Comparison of ENCODE assay signal across 8 mouse cellular contexts in the genomic region with DNA sequence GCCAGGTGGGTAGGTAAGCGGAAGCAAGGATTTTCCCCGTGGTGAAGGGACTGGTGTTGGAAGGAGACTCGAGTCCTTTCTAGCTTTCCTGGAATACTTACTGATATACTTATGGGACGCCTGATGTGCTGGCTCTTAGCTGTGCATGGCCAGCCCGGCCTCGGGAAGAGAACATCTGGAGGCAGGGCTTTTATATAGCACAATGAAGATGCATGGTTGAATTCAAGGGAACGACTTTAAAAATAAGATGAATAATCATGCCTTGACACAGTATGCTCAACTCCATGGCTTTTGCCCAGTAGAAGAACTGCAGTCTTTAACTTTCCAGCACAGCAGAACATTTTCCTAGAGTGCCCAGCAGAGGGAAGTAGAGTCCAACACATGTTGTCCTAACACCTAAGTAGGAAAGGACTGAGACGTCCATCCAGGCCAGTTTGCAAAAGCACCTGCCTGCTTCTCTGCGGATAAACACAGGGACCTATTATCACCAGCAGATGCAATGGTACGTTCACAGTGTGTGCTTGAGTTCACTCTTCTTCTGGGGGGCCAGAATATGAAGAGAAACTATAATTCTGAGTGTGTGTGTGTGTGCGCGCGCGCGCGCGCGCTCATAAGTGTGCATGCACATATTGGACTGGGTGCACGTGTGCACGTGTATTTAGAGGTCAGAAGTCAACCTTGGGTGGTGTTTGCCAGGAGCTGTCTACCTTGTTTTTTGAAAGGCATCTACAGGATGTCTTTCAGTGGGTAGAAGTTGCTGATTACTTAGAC. TPM values are rescaled to one million over a fixed set of nuclear protein-coding genes. Genes with fewer than 3 reads are reported as not detected.
DNase-seq lines count a peak whose midpoint lies in the region; ATAC-seq lines count a peak whose summit lies in the region.

No protein-coding gene starts in this region.

- no peaks in the 10 kb centered on the region for H3K9me3 ChIP-seq in forebrain, embryonic 11.5 days (ENCODE audit: control insufficient read depth, low read length)
- H3K9me3 ChIP-seq in neural tube, embryonic 15.5 days (replicated peaks) = no peaks in the 10 kb centered on the region

- H3K27ac ChIP-seq in forebrain, embryonic 11.5 days (ENCODE audit: low read depth, low read length) = no peak overlapping the region
- no peak overlapping the region for H3K27ac ChIP-seq in neural tube, embryonic 15.5 days (replicated peaks)

- no peaks in the 10 kb centered on the region for H3K4me1 ChIP-seq in forebrain, embryonic 11.5 days (replicated peaks; ENCODE audit: control insufficient read depth, insufficient read depth, low read length)
- H3K4me1 ChIP-seq in neural tube, embryonic 15.5 days = peaks cover 22% of the 10 kb centered on the region

- peak; percentile 50 for DNase-seq in MEL-GATA-1-ER (ENCODE audit: extremely low read depth, low read depth)
- DNase-seq in c-Kit-positive CD71-positive TER-119-negative erythroid progenitor cells, embryonic 14.5 days (ENCODE audit: low read depth) = peak; percentile 40
- DNase-seq in forebrain, embryonic 11.5 days (ENCODE audit: low spot score) = peak; percentile 63
- peak; percentile 45 to 74 for DNase-seq in heart, postnatal 14 days
- peak; percentile 58 to 72 for DNase-seq in kidney, postnatal 25 days
- peak; percentile 64 to 73 for DNase-seq in lung, adult 18-20 months
- DNase-seq in urinary bladder, postnatal 25 days (ENCODE audit: low spot score) = peak; percentile 33

- no peak overlapping the region for H3K4me3 ChIP-seq in forebrain, embryonic 11.5 days (ENCODE audit: low read depth, low read length)
- no peak overlapping the region for H3K4me3 ChIP-seq in neural tube, embryonic 15.5 days (replicated peaks)

- 76% methylated on average over 20 of the region's 20 CpGs for WGBS in forebrain, embryonic 11.5 days
- WGBS in neural tube, embryonic 15.5 days = 72% methylated on average over 20 of the region's 20 CpGs

- intact Hi-C loops in heart, postnatal 14 days (cut with DNase I) = loop anchor here (1.0 to 2.0 kb wide), 2 partner anchors 28 to 212 kb away; no protein-coding TSS in a partner anchor

- no peaks in the 10 kb centered on the region for H3K36me3 ChIP-seq in forebrain, embryonic 11.5 days (ENCODE audit: control insufficient read depth, insufficient read depth, low read length)
- no peaks in the 10 kb centered on the region for H3K36me3 ChIP-seq in neural tube, embryonic 15.5 days

- H3K27me3 ChIP-seq in forebrain, embryonic 11.5 days (ENCODE audit: control insufficient read depth, insufficient read depth, low read length) = no peaks in the 10 kb centered on the region
- H3K27me3 ChIP-seq in neural tube, embryonic 15.5 days (replicated peaks) = 0 out of 2 replicates have a peak, but pooled peaks cover 2% of the 10 kb centered on the region

- H3K9ac ChIP-seq in forebrain, embryonic 11.5 days (ENCODE audit: low read length) = no peak overlapping the region
- no peak overlapping the region for H3K9ac ChIP-seq in neural tube, embryonic 15.5 days (replicated peaks)

- H3K4me2 ChIP-seq in forebrain, embryonic 11.5 days (ENCODE audit: low read depth, low read length, severe bottlenecking) = no peak overlapping the region
- no peak overlapping the region for H3K4me2 ChIP-seq in neural tube, embryonic 15.5 days

- peak; percentile 66; the same call in 1 of the 2 replicates for ATAC-seq in forebrain, embryonic 11.5 days (replicated peaks; ENCODE audit: low FRiP score)
- ATAC-seq in neural tube, embryonic 15.5 days (ENCODE audit: low FRiP score) = peak; percentile 76

RNA-seq across cellular contexts. Expression of gene Echdc3, which starts 19.8 kb away (rescaled TPM):
- polyA plus RNA-seq in forebrain, embryonic 11.5 days (2014; fragmentation: Nextera tagmentation; extraction: Ambion mirVana) = 2.3 and 2.9 TPM in 2 replicates
- 10 to 100 TPM; 16.3 to 17.0 TPM for total RNA-seq in heart, postnatal 14 days (2021)
- 1.3 and 3.2 TPM in 2 replicates for polyA plus RNA-seq in neural tube, embryonic 15.5 days (2015; fragmentation: Nextera tagmentation; extraction: Ambion mirVana)
